Mouse (Mus musculus) heart, adult 2 months (tissue): ENCODE results near the gene Rmnd5a. TPM values are rescaled to one million over a fixed set of nuclear protein-coding genes. Genes with fewer than 3 reads are reported as not detected.

Experiments
- DNase-seq, 2 experiments: peaks; one replicate each; pipeline ENCODE4 v3.0.0; 2021
- H3K27ac ChIP-seq: fragments of 200-600 bp; 2 replicates; pipeline ENCODE4 v1.8.1; 2022
- H3K27me3 ChIP-seq: fragments of 200-500 bp; 2 replicates; pipeline ENCODE4 v1.6.1; 2012; ENCODE audit warnings: mild to moderate bottlenecking, low read length, inconsistent platforms, mixed read lengths; ENCODE audit not compliant: control insufficient read depth, insufficient read depth
- H3K36me3 ChIP-seq: fragments of 200-500 bp; 2 replicates; pipeline ENCODE4 v1.6.1; 2012; ENCODE audit warnings: low read length, inconsistent platforms; ENCODE audit not compliant: control insufficient read depth, insufficient read depth
- H3K4me1 ChIP-seq: fragments of 200-500 bp; 2 replicates; pipeline ENCODE4 v1.6.1; 2011; ENCODE audit warnings: low read length; ENCODE audit not compliant: control insufficient read depth, insufficient read depth
- H3K4me3 ChIP-seq: fragments of 200-600 bp; 2 replicates; pipeline ENCODE4 v1.8.1; 2022
- H3K79me2 ChIP-seq: fragments of 200-500 bp; replicated peaks from 2 replicates; pipeline ENCODE4 v1.6.1; 2012; ENCODE audit warnings: mild to moderate bottlenecking, inconsistent platforms, low read length, moderate library complexity, mixed read lengths; ENCODE audit not compliant: control insufficient read depth, insufficient read depth
- H3K9ac ChIP-seq: fragments of 200-500 bp; 2 replicates; pipeline ENCODE4 v1.6.1; 2012; ENCODE audit warnings: low read depth, mild to moderate bottlenecking, control low read depth, inconsistent platforms, low read length, mixed read lengths
- CTCF ChIP-seq: fragments of 200-600 bp; IDR thresholded peaks from 2 replicates; pipeline ENCODE4 v1.8.1; 2022; ENCODE audit warnings: antibody characterized with exemption, mild to moderate bottlenecking, moderate library complexity
- EP300 ChIP-seq: fragments of 200-500 bp; IDR thresholded peaks from 2 replicates; pipeline ENCODE4 v1.6.1; 2011; ENCODE audit warnings: low read depth, low read length, control low read depth; ENCODE audit not compliant: insufficient read depth
- POLR2A ChIP-seq: fragments of 200-500 bp; IDR thresholded peaks from 2 replicates; pipeline ENCODE4 v1.6.1; 2011; ENCODE audit warnings: mild to moderate bottlenecking, low read depth, low read length, control low read depth; ENCODE audit not compliant: insufficient read depth
- WGBS: fragments of 180-500 bp; shearing (Covaris S2); methylation state at CpG from one replicate; pipeline ENCODE4 v1.1.7; 2018; 5-methylcytosine and 5-hydroxymethylcytosine counted together
- intact Hi-C: fragments of 180-260 bp; cut with DNase I; formaldehyde crosslinking; loops from one replicate; pipeline ENCODE4 v1.15.1; 2025
- polyA plus RNA-seq: library from polyadenylated mRNA; depleted of rRNA; stranded (reverse); fragments of >200 nt; gene quantifications from 2 replicates; pipeline ENCODE4 v1.2.3, GENCODE M21; 2012
- total RNA-seq, 2 experiments: library from RNA; stranded (reverse); gene quantifications; 2 replicates each; pipeline ENCODE4 v1.2.3; 2021

Rmnd5a gene
- total and polyA plus RNA-seq, 3 experiments: 28.2 to 78.1 (median 67.6) TPM

GRCm38 (mm10) chr6:71422162-71422561, 18.3 kb downstream of the Rmnd5a start:
- no peaks in the 10 kb centered on the region for H3K27me3 ChIP-seq
- no peak overlapping the region for H3K27ac ChIP-seq
- intact Hi-C loops: loop anchor here (5.0 kb wide), 1 partner anchor 255 kb away; no protein-coding TSS in a partner anchor
- H3K9ac ChIP-seq: no peak overlapping the region
- WGBS: 91% methylated on average over 3 of the region's 3 CpGs
- no peak for TF ChIP-seq CTCF
- no peak for TF ChIP-seq POLR2A
- TF ChIP-seq EP300: no peak
- H3K36me3 ChIP-seq: peaks cover 18% of the 10 kb centered on the region
- DNase-seq: no peak
- H3K4me1 ChIP-seq: peaks cover 3% of the 10 kb centered on the region
- H3K4me3 ChIP-seq: no peak overlapping the region
- peaks cover 4% of the 10 kb centered on the region for H3K79me2 ChIP-seq

- DNase-seq: no peak
- intact Hi-C loops: loop anchor here (5.0 kb wide), 1 partner anchor 254 kb away; no protein-coding TSS in a partner anchor
- peaks cover 19% of the 10 kb centered on the region for H3K36me3 ChIP-seq
- H3K9ac ChIP-seq: no peak overlapping the region
- no peak overlapping the region for H3K4me3 ChIP-seq
- H3K4me1 ChIP-seq: peaks cover 3% of the 10 kb centered on the region
- H3K27me3 ChIP-seq: no peaks in the 10 kb centered on the region
- TF ChIP-seq POLR2A (no peak), CTCF (no peak), EP300 (no peak)
- no peak overlapping the region for H3K27ac ChIP-seq
- peaks cover 2% of the 10 kb centered on the region for H3K79me2 ChIP-seq
- 89% methylated on average over 6 of the region's 6 CpGs for WGBS
Observed at GRCm38 (mm10) chr6:71420848-71421247, 19.6 kb downstream of the Rmnd5a start.

GRCm38 (mm10) chr6:71418874-71419273, 21.6 kb downstream of the Rmnd5a start:
- Histone ChIP-seq H3K9ac (no peak overlapping the region), H3K27ac (peak overlapping the region; percentile 67), H3K4me1 (peaks cover 5% of the 10 kb centered on the region), H3K79me2 (peaks cover 2% of the 10 kb centered on the region), H3K4me3 (no peak overlapping the region), H3K36me3 (peaks cover 27% of the 10 kb centered on the region), H3K27me3 (no peaks in the 10 kb centered on the region)
- TF ChIP-seq POLR2A: no peak
- peak; percentile 20; the same call in 1 of the 2 replicates for TF ChIP-seq CTCF
- intact Hi-C loops: loop anchor here (5.0 kb wide), 1 partner anchor 198 kb away; no protein-coding TSS in a partner anchor
- 56% methylated on average over 3 of the region's 3 CpGs for WGBS
- peak in 1 of 2 experiments; percentile 65 for DNase-seq

GRCm38 (mm10) chr6:71415446-71415845, 25.0 kb downstream of the Rmnd5a start:
- Histone ChIP-seq H3K79me2 (peaks cover 2% of the 10 kb centered on the region; the same call in 1 of the 2 replicates), H3K36me3 (peaks cover 23% of the 10 kb centered on the region), H3K4me3 (no peak overlapping the region), H3K9ac (no peak overlapping the region), H3K4me1 (peaks cover 5% of the 10 kb centered on the region), H3K27ac (no peak overlapping the region), H3K27me3 (no peaks in the 10 kb centered on the region)
- DNase-seq: no peak
- intact Hi-C loops: loop anchor here (5.0 kb wide), 1 partner anchor 202 kb away; no protein-coding TSS in a partner anchor
- TF ChIP-seq EP300: no peak
- no peak for TF ChIP-seq POLR2A
- TF ChIP-seq CTCF: no peak
- WGBS: 77% methylated on average over 3 of the region's 3 CpGs

GRCm38 (mm10) chr6:71414624-71415023, 25.8 kb downstream of the Rmnd5a start:
- peaks cover 3% of the 10 kb centered on the region for H3K4me1 ChIP-seq
- intact Hi-C loops: loop anchor here (5.0 kb wide), 1 partner anchor 203 kb away; no protein-coding TSS in a partner anchor
- 35% methylated on average over 4 of the region's 4 CpGs for WGBS
- peaks cover 16% of the 10 kb centered on the region for H3K36me3 ChIP-seq
- no peak overlapping the region for H3K4me3 ChIP-seq
- H3K79me2 ChIP-seq: peaks cover 2% of the 10 kb centered on the region; the same call in 1 of the 2 replicates
- DNase-seq: peak; percentile 40 to 54
- no peak overlapping the region for H3K27ac ChIP-seq
- no peak for TF ChIP-seq POLR2A
- TF ChIP-seq EP300: no peak
- TF ChIP-seq CTCF: no peak
- H3K27me3 ChIP-seq: no peaks in the 10 kb centered on the region
- H3K9ac ChIP-seq: no peak overlapping the region

GRCm38 (mm10) chr6:71398829-71399609, 41.4 kb downstream of the Rmnd5a start:
- Histone ChIP-seq H3K4me3 (no peak overlapping the region), H3K36me3 (peaks cover 4% of the 10 kb centered on the region), H3K79me2 (no peaks in the 10 kb centered on the region), H3K27me3 (no peaks in the 10 kb centered on the region), H3K9ac (no peak overlapping the region), H3K27ac (no peak overlapping the region), H3K4me1 (no peaks in the 10 kb centered on the region; the same call in 1 of the 2 replicates)
- 81% methylated on average over 4 of the region's 4 CpGs for WGBS
- intact Hi-C loops: loop anchor here (2.0 to 5.0 kb wide), 3 partner anchors 107 to 232 kb away; no protein-coding TSS in a partner anchor
- no peak for DNase-seq
- TF ChIP-seq POLR2A (no peak), CTCF (peak; percentile 80)
